Mouse (Mus musculus) liver, adult 2 months (tissue): ENCODE results near the gene Samd14.
A peak's percentile ranks its signal among the peaks of the same experiment; 100 is the strongest.

Source experiments
- CTCF ChIP-seq: fragments of 200-500 bp; IDR thresholded peaks from 2 replicates; pipeline ENCODE4 v1.5.1; 2011; ENCODE audit warnings: low read depth, low read length, control low read depth
- POLR2A ChIP-seq: fragments of 200-500 bp; IDR thresholded peaks from 2 replicates; pipeline ENCODE4 v1.6.1; 2011; ENCODE audit warnings: low read length, control low read depth; ENCODE audit not compliant: insufficient read depth; ENCODE audit errors: extremely low read depth

DNA sequence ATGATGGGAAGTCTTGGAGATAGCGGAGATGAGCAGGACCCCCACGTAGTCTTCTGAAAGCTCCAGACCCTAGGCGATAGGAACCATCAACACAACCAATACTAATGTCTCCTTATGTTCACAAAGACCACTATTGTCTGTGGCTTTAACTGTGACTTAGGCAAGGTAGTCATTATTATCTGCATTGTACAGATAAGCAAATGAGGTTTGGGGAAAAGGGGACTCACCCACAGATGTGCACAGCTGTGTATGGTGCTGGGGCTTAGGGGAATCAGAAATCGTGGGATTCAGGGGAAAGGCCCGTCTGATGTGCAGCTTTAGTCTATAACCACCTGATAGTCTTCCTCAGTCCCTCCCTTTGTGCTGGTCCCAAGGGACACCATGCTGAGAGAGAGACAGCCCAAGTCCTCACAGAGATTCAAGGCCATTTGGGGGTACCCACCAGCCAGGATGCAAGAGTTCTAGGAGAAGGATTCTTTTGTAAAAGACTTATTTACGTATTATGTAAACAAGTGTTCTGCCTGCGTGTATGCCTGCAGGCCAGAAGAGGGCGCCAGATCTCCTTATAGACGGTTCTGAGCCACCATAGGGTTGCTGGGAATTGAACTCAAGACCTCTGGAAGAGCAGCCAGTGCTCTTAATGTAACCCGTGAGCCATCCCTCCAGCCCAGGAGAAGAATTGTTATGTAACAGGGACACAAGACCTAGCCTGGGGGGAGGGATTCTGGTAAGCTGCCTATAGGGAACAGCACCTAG, 12.7 kb downstream of the Samd14 start:
- TF ChIP-seq POLR2A (no peak), CTCF (peak; percentile 61)
